Mouse (Mus musculus): ENCODE measurements around the gene Tnc. TPM values are rescaled to one million over a fixed set of nuclear protein-coding genes. Genes with fewer than 3 reads are reported as not detected.
A peak's percentile ranks its signal among the peaks of the same experiment; 100 is the strongest.

The Tnc gene
- polyA plus RNA-seq, 1 experiment = 6.6 TPM

DNA sequence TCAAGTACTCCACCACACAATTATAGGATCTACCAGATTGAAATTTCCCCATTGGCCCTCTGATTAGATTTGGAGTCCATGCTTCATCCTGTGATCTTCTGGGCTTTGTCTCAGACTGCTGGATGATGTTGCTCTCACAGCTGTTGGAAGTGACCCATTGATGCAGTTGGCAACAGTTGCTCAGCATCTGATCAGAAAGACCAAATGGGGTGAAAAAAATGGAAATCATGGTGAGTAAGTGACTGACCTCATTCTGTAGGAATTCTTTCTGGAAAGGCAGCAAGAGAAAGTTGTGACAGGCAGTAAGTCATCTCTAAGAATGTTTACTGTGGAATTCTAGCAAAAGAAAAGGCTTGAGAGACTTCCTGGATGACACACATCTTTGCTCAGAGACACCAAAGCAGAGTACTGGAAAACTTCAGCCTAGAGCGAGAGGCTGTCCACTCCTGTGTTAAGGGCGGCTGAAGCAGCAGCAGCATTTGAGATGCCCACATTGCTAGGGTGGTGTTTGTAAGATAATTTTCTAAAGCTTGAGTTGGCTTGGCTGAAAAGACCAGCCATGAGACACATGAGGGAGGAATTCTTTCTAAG is 31.3 kb upstream of the Tnc start:
- Histone ChIP-seq H3K27ac (ENCODE audit: insufficient read depth, low read depth, low read length) (no peak overlapping the region), H3K4me1 (ENCODE audit: control insufficient read depth, insufficient read depth, low read length) (no peaks in the 10 kb centered on the region), H3K4me3 (ENCODE audit: insufficient read depth, low read depth, low read length) (no peak overlapping the region), H3K27me3 (replicated peaks; ENCODE audit: control insufficient read depth, insufficient read depth, low read length) (no peaks in the 10 kb centered on the region), H3K36me3 (ENCODE audit: control insufficient read depth, insufficient read depth, low read length) (no peaks in the 10 kb centered on the region)
- WGBS = 74% methylated on average over 2 of the region's 2 CpGs
- TF ChIP-seq POLR2A (IDR thresholded peaks at IDR 0.05; ENCODE audit: low read depth, low read length) = no peak
- TF ChIP-seq CTCF (conservative IDR thresholded peaks at IDR 0.05; ENCODE audit: insufficient read depth, insufficient read length, low read depth, low read length) = no peak
- DNase-seq = peak; percentile 3

DNA sequence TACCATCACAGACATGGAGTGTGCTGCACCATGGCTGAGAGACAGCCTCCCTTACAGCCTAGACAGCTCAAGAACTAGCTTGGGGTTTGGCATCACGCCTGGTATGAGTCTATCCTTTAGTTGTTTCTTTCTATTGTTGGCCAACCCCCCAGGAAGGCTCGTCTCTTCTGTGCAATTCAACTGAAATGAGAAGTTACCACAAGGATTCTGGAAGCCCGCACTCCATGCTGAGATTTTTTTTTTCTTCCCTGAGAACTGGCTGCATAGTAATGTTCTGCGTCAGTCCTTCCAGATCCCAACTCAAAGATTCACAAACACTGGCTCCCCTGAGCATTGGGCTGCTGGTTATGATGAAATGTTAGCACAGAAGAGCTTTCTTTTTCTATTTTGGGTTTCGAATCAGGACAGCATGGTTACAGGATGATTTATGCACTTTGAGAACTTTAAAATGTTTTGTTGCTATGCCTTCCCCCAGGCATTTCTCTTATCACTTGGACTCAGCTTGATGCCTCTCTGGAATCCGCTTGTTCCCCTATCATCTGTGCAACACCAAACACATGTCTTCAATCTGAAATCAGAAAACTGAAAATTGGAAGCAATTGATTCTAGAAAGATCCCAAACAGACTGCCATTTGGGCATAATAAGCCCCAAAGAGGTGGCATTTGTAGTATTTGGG is 29.7 kb upstream of the Tnc start:
- no peaks in the 10 kb centered on the region for H3K36me3 ChIP-seq (ENCODE audit: control insufficient read depth, insufficient read depth, low read length)
- H3K27ac ChIP-seq (ENCODE audit: insufficient read depth, low read depth, low read length) = no peak overlapping the region
- no peaks in the 10 kb centered on the region for H3K4me1 ChIP-seq (ENCODE audit: control insufficient read depth, insufficient read depth, low read length)
- H3K4me3 ChIP-seq (ENCODE audit: insufficient read depth, low read depth, low read length) = no peak overlapping the region
- DNase-seq = no peak
- no peaks in the 10 kb centered on the region for H3K27me3 ChIP-seq (replicated peaks; ENCODE audit: control insufficient read depth, insufficient read depth, low read length)
- WGBS = 71% methylated on average over 6 of the region's 6 CpGs
- no peak for TF ChIP-seq CTCF (conservative IDR thresholded peaks at IDR 0.05; ENCODE audit: insufficient read depth, insufficient read length, low read depth, low read length)
- no peak for TF ChIP-seq POLR2A (IDR thresholded peaks at IDR 0.05; ENCODE audit: low read depth, low read length)

DNA sequence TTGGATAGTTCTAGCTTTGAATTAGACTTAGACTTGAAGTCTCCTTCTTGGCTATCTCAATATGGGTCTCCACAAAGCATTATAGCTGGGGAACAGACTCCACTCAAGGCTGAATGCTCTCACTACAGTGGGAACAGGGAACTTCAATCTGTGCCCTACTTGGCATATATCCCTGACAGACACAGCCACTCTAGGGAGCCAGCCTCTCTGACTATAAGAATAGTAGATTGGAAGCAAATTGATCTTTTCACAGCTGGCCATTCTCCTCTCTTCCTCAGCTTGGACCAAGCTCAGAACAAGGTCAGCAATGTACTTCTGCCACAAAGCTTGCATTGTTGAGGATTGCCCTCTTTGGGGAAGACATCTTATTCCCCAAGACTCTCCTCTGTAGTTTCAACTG is 27.9 kb upstream of the Tnc start:
- TF ChIP-seq CTCF (conservative IDR thresholded peaks at IDR 0.05; ENCODE audit: insufficient read depth, insufficient read length, low read depth, low read length) (no peak), POLR2A (IDR thresholded peaks at IDR 0.05; ENCODE audit: low read depth, low read length) (no peak)
- no peaks in the 10 kb centered on the region for H3K4me1 ChIP-seq (ENCODE audit: control insufficient read depth, insufficient read depth, low read length)
- DNase-seq = no peak
- H3K4me3 ChIP-seq (ENCODE audit: insufficient read depth, low read depth, low read length) = no peak overlapping the region
- H3K36me3 ChIP-seq (ENCODE audit: control insufficient read depth, insufficient read depth, low read length) = no peaks in the 10 kb centered on the region
- no peak overlapping the region for H3K27ac ChIP-seq (ENCODE audit: insufficient read depth, low read depth, low read length)
- H3K27me3 ChIP-seq (replicated peaks; ENCODE audit: control insufficient read depth, insufficient read depth, low read length) = no peaks in the 10 kb centered on the region

DNA sequence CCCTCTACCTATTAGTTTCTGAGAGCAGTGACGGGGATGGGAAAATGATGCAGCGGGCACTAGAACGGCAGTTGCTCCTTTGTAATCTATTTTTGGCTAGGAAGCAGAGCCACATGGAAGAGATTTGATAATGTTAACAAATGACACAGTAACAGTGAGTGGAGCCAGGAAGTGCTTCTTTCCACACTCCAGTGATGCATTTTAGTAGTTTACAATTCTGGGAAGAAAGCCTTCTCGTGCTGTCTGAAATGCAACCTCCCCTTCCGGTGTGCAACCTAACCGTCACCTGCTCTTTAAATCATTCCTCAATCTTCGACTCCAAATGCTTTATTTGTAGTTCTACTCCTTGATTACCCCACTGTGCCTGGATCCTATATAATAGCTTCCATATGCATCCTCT is 20.6 kb upstream of the Tnc start:
- DNase-seq = no peak
- no peaks in the 10 kb centered on the region for H3K4me1 ChIP-seq (ENCODE audit: control insufficient read depth, insufficient read depth, low read length)
- H3K27me3 ChIP-seq (replicated peaks; ENCODE audit: control insufficient read depth, insufficient read depth, low read length) = no peaks in the 10 kb centered on the region
- WGBS = 42% methylated on average over 7 of the region's 7 CpGs
- no peak overlapping the region for H3K4me3 ChIP-seq (ENCODE audit: insufficient read depth, low read depth, low read length)
- no peak overlapping the region for H3K27ac ChIP-seq (ENCODE audit: insufficient read depth, low read depth, low read length)
- no peaks in the 10 kb centered on the region for H3K36me3 ChIP-seq (ENCODE audit: control insufficient read depth, insufficient read depth, low read length)
- no peak for TF ChIP-seq POLR2A (IDR thresholded peaks at IDR 0.05; ENCODE audit: low read depth, low read length)
- TF ChIP-seq CTCF (conservative IDR thresholded peaks at IDR 0.05; ENCODE audit: insufficient read depth, insufficient read length, low read depth, low read length) = no peak

DNA sequence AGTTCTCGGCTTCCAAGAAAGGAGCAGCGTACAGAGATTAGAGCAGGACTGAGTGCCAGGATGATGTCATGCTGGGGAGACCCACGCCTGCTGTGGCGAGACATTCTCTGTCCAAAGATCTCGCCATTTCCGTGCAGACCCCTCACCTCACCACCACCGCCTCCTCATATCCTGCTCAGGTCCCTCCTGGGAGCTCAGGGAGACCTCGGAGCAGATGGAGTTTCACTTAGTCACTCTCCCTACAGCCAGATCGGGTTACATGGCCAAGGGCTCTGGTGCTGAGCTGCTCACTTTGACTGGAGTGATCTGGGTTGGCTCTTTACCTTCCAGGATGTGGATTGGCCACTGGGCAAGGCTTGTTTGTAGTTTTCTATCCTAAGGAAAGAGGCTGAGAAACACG is 18.5 kb upstream of the Tnc start:
- no peak overlapping the region for H3K4me3 ChIP-seq (ENCODE audit: insufficient read depth, low read depth, low read length)
- DNase-seq = no peak
- no peaks in the 10 kb centered on the region for H3K36me3 ChIP-seq (ENCODE audit: control insufficient read depth, insufficient read depth, low read length)
- WGBS = 25% methylated on average over 10 of the region's 10 CpGs
- no peak for TF ChIP-seq POLR2A (IDR thresholded peaks at IDR 0.05; ENCODE audit: low read depth, low read length)
- TF ChIP-seq CTCF (conservative IDR thresholded peaks at IDR 0.05; ENCODE audit: insufficient read depth, insufficient read length, low read depth, low read length) = no peak
- H3K27ac ChIP-seq (ENCODE audit: insufficient read depth, low read depth, low read length) = no peak overlapping the region
- no peaks in the 10 kb centered on the region for H3K27me3 ChIP-seq (replicated peaks; ENCODE audit: control insufficient read depth, insufficient read depth, low read length)
- H3K4me1 ChIP-seq (ENCODE audit: control insufficient read depth, insufficient read depth, low read length) = no peaks in the 10 kb centered on the region

DNA sequence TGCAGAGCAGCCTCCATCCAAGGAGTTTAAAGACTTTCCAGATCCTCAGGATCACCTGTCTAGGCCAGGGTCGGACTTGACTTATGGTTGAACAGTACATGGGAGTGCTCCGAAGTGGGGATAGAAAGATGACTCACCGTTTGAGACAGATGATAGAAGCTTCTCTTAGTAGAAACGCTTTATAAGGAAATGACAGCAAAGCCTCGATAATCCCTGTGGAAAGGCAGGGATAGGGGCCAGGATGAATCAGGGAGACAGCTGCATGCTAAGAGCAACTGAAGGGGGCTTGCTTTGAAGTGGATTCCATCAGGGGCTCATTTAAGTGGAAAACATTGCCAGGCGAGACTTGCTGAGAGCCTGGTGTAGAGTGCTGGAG is 12.0 kb upstream of the Tnc start:
- WGBS = 67% methylated on average over 6 of the region's 6 CpGs
- H3K27me3 ChIP-seq (replicated peaks; ENCODE audit: control insufficient read depth, insufficient read depth, low read length) = no peaks in the 10 kb centered on the region
- no peak overlapping the region for H3K4me3 ChIP-seq (ENCODE audit: insufficient read depth, low read depth, low read length)
- no peaks in the 10 kb centered on the region for H3K36me3 ChIP-seq (ENCODE audit: control insufficient read depth, insufficient read depth, low read length)
- H3K27ac ChIP-seq (ENCODE audit: insufficient read depth, low read depth, low read length) = no peak overlapping the region
- TF ChIP-seq CTCF (conservative IDR thresholded peaks at IDR 0.05; ENCODE audit: insufficient read depth, insufficient read length, low read depth, low read length) = no peak
- no peak for TF ChIP-seq POLR2A (IDR thresholded peaks at IDR 0.05; ENCODE audit: low read depth, low read length)
- H3K4me1 ChIP-seq (ENCODE audit: control insufficient read depth, insufficient read depth, low read length) = no peaks in the 10 kb centered on the region
- no peak for DNase-seq

DNA sequence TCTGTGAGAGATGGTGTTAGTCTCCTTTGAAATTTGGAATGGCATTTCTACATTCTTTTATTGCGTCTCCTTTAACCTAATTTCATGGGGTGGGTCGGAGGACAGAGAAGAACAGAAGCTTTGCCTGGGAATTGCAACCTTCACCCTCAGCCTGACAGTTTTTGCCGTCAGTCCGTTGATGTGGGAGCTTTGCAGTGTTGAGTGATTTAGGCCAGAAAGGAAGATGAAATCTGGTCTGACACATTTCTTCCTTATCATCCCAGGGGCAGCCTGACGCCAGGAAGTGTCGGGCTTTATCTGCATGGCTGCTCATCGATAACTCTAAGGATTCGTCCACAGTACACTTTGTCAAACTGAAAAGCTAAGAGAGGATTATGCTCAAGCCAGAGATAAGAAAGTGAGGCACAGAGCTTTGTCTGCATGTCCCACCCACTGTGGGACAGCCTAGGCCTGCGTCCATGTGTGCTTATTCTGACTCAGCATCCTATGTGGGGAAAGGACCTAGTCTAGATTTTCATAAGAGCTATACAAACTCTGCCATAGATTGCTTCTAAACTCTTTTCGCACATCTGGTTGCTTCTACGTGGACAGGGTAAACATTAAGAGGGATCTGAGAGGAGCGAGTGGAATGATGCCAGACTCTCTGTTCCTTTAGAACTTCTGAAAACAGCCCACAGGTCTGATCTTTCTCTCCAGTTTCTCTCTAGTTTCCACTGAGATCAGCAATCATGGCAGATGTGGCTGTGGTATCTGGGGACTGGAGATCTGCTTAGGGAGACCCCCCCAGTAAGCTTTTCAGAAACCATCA is 11.4 kb upstream of the Tnc start:
- DNase-seq = no peak
- 53% methylated on average over 12 of the region's 12 CpGs for WGBS
- no peaks in the 10 kb centered on the region for H3K36me3 ChIP-seq (ENCODE audit: control insufficient read depth, insufficient read depth, low read length)
- TF ChIP-seq POLR2A (IDR thresholded peaks at IDR 0.05; ENCODE audit: low read depth, low read length) = no peak
- no peak for TF ChIP-seq CTCF (conservative IDR thresholded peaks at IDR 0.05; ENCODE audit: insufficient read depth, insufficient read length, low read depth, low read length)
- H3K4me1 ChIP-seq (ENCODE audit: control insufficient read depth, insufficient read depth, low read length) = no peaks in the 10 kb centered on the region
- H3K27ac ChIP-seq (ENCODE audit: insufficient read depth, low read depth, low read length) = no peak overlapping the region
- H3K27me3 ChIP-seq (replicated peaks; ENCODE audit: control insufficient read depth, insufficient read depth, low read length) = no peaks in the 10 kb centered on the region
- H3K4me3 ChIP-seq (ENCODE audit: insufficient read depth, low read depth, low read length) = no peak overlapping the region
